Comparison of ENCODE assay signal across 29 mouse cellular contexts in genomic region chr5:119861301-119861700, GRCm38 (mm10). TPM values are rescaled to one million over a fixed set of nuclear protein-coding genes. Genes with fewer than 3 reads are reported as not detected.
DNase-seq lines count a peak whose midpoint lies in the region; ATAC-seq and TF ChIP-seq lines count a peak whose summit lies in the region.
"Had no signal": no experiment of that assay in that cellular context is flagged by ENCODE, and none has a peak within 500 bp of the region (broad histone marks: within the 10 kb centered on the region; RNA-seq: fewer than 3 reads in every experiment).

No protein-coding gene starts in this region.

- no peak overlapping the region for H3K9ac ChIP-seq in heart, embryonic 13.5 days
- H3K9ac ChIP-seq in heart, postnatal 0 days (replicated peaks; ENCODE audit: low read depth, low read length): no peak overlapping the region
- H3K9ac ChIP-seq: embryonic facial prominence, embryonic 13.5 days; forebrain, embryonic 12.5 days; forebrain, embryonic 15.5 days; hindbrain, embryonic 12.5 days; hindbrain, embryonic 15.5 days had no signal

- peaks cover 76% of the 10 kb centered on the region for H3K36me3 ChIP-seq in heart, embryonic 13.5 days
- peaks cover 27% of the 10 kb centered on the region; the same call in 1 of the 2 replicates for H3K36me3 ChIP-seq in heart, postnatal 0 days (replicated peaks; ENCODE audit: control insufficient read depth, insufficient read depth, low read length)
- H3K36me3 ChIP-seq: embryonic facial prominence, embryonic 10.5 days; embryonic facial prominence, embryonic 13.5 days; forebrain, embryonic 12.5 days; forebrain, embryonic 15.5 days; hindbrain, embryonic 12.5 days; hindbrain, embryonic 15.5 days had no signal

- peaks cover 56% of the 10 kb centered on the region for H3K4me1 ChIP-seq in heart, embryonic 13.5 days
- H3K4me1 ChIP-seq in heart, postnatal 0 days (ENCODE audit: control insufficient read depth, insufficient read depth): peaks cover 7% of the 10 kb centered on the region; the same call in 1 of the 2 replicates
- H3K4me1 ChIP-seq: hindbrain, embryonic 15.5 days had no signal

- no peak overlapping the region for H3K4me2 ChIP-seq in heart, embryonic 13.5 days
- H3K4me2 ChIP-seq in heart, postnatal 0 days (ENCODE audit: low read depth, low read length): no peak overlapping the region
- H3K4me2 ChIP-seq: embryonic facial prominence, embryonic 13.5 days; forebrain, embryonic 12.5 days; forebrain, embryonic 15.5 days; hindbrain, embryonic 12.5 days; hindbrain, embryonic 15.5 days had no signal

- ATAC-seq in heart, embryonic 13.5 days (ENCODE audit: extremely low read depth, insufficient number of reproducible peaks, low FRiP score, low TSS enrichment): no peak
- 0 out of 2 replicates have a peak, but pooled peaks have one; percentile 28 for ATAC-seq in heart, postnatal 0 days (ENCODE audit: insufficient read depth, low read depth)
- no peak for ATAC-seq in megakaryocyte, adult 5-6 weeks (ENCODE audit: poor library complexity, severe bottlenecking)
- ATAC-seq: CD4-positive, CD25-positive, alpha-beta regulatory T cell, adult 4 months; forebrain, embryonic 15.5 days; intestine, postnatal 0 days had no signal

- no peaks in the 10 kb centered on the region for H3K27me3 ChIP-seq in heart, embryonic 13.5 days (replicated peaks)
- H3K27me3 ChIP-seq in heart, postnatal 0 days (ENCODE audit: control insufficient read depth, insufficient read depth, low read length): no peaks in the 10 kb centered on the region

- DNase-seq in heart, postnatal 25 days (ENCODE audit: low spot score): no peak
- DNase-seq in heart, postnatal 0 days (ENCODE audit: low spot score): no peak
- DNase-seq in heart, postnatal 10 days: peak; percentile 57 to 60
- no peak for DNase-seq in left cerebral cortex, postnatal 4 days
- DNase-seq: adrenal gland, adult 2 months; adrenal gland, postnatal 14 days; cerebellum, adult 11 months; cerebellum, adult 2 months; cerebellum, postnatal 10 days; cerebellum, postnatal 36 days; embryo, embryonic 11 days; gastrocnemius, postnatal 25 days; kidney, adult 2 months had no signal

- H3K27ac ChIP-seq in heart, embryonic 13.5 days (replicated peaks): peak overlapping the region; percentile 65; the same call in 1 of the 2 replicates
- H3K27ac ChIP-seq in heart, postnatal 0 days (ENCODE audit: low read depth): no peak overlapping the region
- H3K27ac ChIP-seq: embryonic facial prominence, embryonic 10.5 days; embryonic facial prominence, embryonic 13.5 days; forebrain, embryonic 12.5 days; forebrain, embryonic 15.5 days; hindbrain, embryonic 12.5 days; hindbrain, embryonic 15.5 days had no signal

- WGBS in heart, embryonic 13.5 days: 38% methylated on average over 5 of the region's 5 CpGs
- 29% methylated on average over 5 of the region's 5 CpGs for whole genome bisulfite sequencing in heart, postnatal 0 days

- H3K9me3 ChIP-seq in heart, embryonic 13.5 days: no peaks in the 10 kb centered on the region
- H3K9me3 ChIP-seq in heart, postnatal 0 days (replicated peaks; ENCODE audit: control insufficient read depth, low read length): no peaks in the 10 kb centered on the region
- H3K9me3 ChIP-seq: embryonic facial prominence, embryonic 10.5 days; embryonic facial prominence, embryonic 13.5 days; forebrain, embryonic 12.5 days; forebrain, embryonic 15.5 days; hindbrain, embryonic 12.5 days; hindbrain, embryonic 15.5 days had no signal

- TF ChIP-seq EP300 in heart, postnatal 0 days (IDR thresholded peaks at IDR 0.05; ENCODE audit: low read depth): no peak

- intact Hi-C loops in heart, postnatal 25 days (cut with DNase I): no loop called here
- intact Hi-C loops in heart, postnatal 10 days (cut with DNase I): no loop called here
- intact Hi-C loops in left cerebral cortex, postnatal 4 days (cut with DNase I): no loop called here

- no peak for TF ChIP-seq CTCF in heart, postnatal 0 days (IDR thresholded peaks at IDR 0.05; ENCODE audit: low read depth)

- no peak overlapping the region for H3K4me3 ChIP-seq in heart, embryonic 13.5 days
- H3K4me3 ChIP-seq in heart, postnatal 0 days (ENCODE audit: low read depth, low read length): no peak overlapping the region
- H3K4me3 ChIP-seq: embryonic facial prominence, embryonic 10.5 days; embryonic facial prominence, embryonic 13.5 days; erythroblast, embryonic 14.5 days; forebrain, embryonic 12.5 days; forebrain, embryonic 15.5 days; hindbrain, embryonic 12.5 days; hindbrain, embryonic 15.5 days had no signal

RNA-seq across cellular contexts. Expression of gene Tbx5, which starts 28.8 kb away (rescaled TPM):
- polyA plus RNA-seq in heart, embryonic 13.5 days (2015; fragmentation: Nextera tagmentation; extraction: Ambion mirVana): 31.3 and 38.4 TPM in 2 replicates
- total RNA-seq in heart, postnatal 25 days (2021): 10 to 100 TPM; 29.0 to 33.6 TPM
- total RNA-seq in heart, postnatal 0 days (2014; rRNA removed; ENCODE audit: low replicate concordance): 17.3 and 22.8 TPM in 2 replicates
- polyA plus RNA-seq in heart, postnatal 0 days (2015; fragmentation: Nextera tagmentation; extraction: Ambion mirVana): 29.2 and 31.1 TPM in 2 replicates
- 10 to 100 TPM; 28.0 to 32.2 TPM for total RNA-seq in heart, postnatal 10 days (2021)
- total RNA-seq in megakaryocyte, adult 5-6 weeks (2015): not detected in 2 replicates
- not detected in 2 replicates for total RNA-seq in megakaryocyte, adult 5-6 weeks (2017)
- not detected for total RNA-seq in left cerebral cortex, postnatal 4 days (2021)
- total RNA-seq: hematopoietic stem cell, adult 5-6 weeks; MEL had no signal
- polyA plus RNA-seq: C2C12; CD4-positive, CD25-positive, alpha-beta regulatory T cell, adult 4 months; cerebellum, adult 2 months; cortical plate, adult 2 months; erythroblast, embryonic 14.5 days; forebrain, embryonic 15.5 days; intestine, embryonic 14.5 days; intestine, postnatal 0 days had no signal

Comparison
In these comparisons a context has a peak if more than half of its experiments do, and no peak if none do; other contexts are left out.
1. DNase-seq: peak in heart, postnatal 10 days (2 of 2); none in heart, postnatal 25 days (single experiment), heart, postnatal 0 days (single experiment) and left cerebral cortex, postnatal 4 days (single experiment).
2. RNA of gene Tbx5, which starts 28.8 kb away (total RNA-seq): 29.0 to 33.6 TPM in heart, postnatal 25 days, 28.0 to 32.2 TPM in heart, postnatal 10 days and 17.3 to 22.8 TPM in heart, postnatal 0 days; not detected in megakaryocyte, adult 5-6 weeks and not detected in left cerebral cortex, postnatal 4 days; every median in the first group is over 10 times any median in the second.